Mouse (Mus musculus) layer of hippocampus, adult 2 months (tissue): ENCODE results near the gene Gm28374. TPM values are rescaled to one million over a fixed set of nuclear protein-coding genes. Genes with fewer than 3 reads are reported as not detected.

ENCODE experiments used
- DNase-seq, 2 experiments: peaks; one replicate each; pipeline ENCODE4 v3.0.0; 2022; ENCODE audit warnings: low spot score in 2 of 2
- H3K27ac ChIP-seq: fragments of 200-600 bp; 2 replicates; pipeline ENCODE4 v1.8.1; 2022
- H3K4me3 ChIP-seq: fragments of 200-600 bp; 2 replicates; pipeline ENCODE4 v1.8.1; 2022; ENCODE audit warnings: mild to moderate bottlenecking
- CTCF ChIP-seq: fragments of 200-600 bp; conservative IDR thresholded peaks from 2 replicates; pipeline ENCODE4 v1.8.1; 2022; ENCODE audit warnings: antibody characterized with exemption, mild to moderate bottlenecking, moderate library complexity
- total RNA-seq, 2 experiments: library from RNA; stranded (reverse); gene quantifications; 2 replicates each; pipeline ENCODE4 v1.2.3; 2021

The Gm28374 gene
- total RNA-seq, 2 experiments from 2014 or later = not detected

GRCm38 (mm10) chr19:6076564-6077393 lies 5.3 kb downstream of the Gm28374 start, which contains the start of gene Vps51:
TSS of gene Vps51 (minus strand) at chr19:6077231.
- peak; percentile 86 to 89 for DNase-seq
- TF ChIP-seq CTCF = no peak
- peak within 1 kb of the TSS; percentile 95 for H3K27ac ChIP-seq
- peak within 1 kb of the TSS; percentile 72 for H3K4me3 ChIP-seq

GRCm38 (mm10) chr19:6073889-6074288 lies 8.2 kb downstream of the Gm28374 start:
- Histone ChIP-seq H3K27ac (0 out of 2 replicates have a peak overlapping the region, but pooled peaks have one; percentile 14), H3K4me3 (no peak overlapping the region)
- DNase-seq = no peak
- TF ChIP-seq CTCF = no peak

- Histone ChIP-seq H3K27ac (no peak overlapping the region), H3K4me3 (no peak overlapping the region)
- TF ChIP-seq CTCF = no peak
- no peak for DNase-seq
Observed at GRCm38 (mm10) chr19:6071261-6071660, 10.8 kb downstream of the Gm28374 start.

GRCm38 (mm10) chr19:6070571-6071250 lies 11.3 kb downstream of the Gm28374 start:
- no peak for TF ChIP-seq CTCF
- Histone ChIP-seq H3K4me3 (no peak overlapping the region), H3K27ac (no peak overlapping the region)
- no peak for DNase-seq

GRCm38 (mm10) chr19:6069851-6070250 lies 12.2 kb downstream of the Gm28374 start:
- no peak for DNase-seq
- H3K4me3 ChIP-seq = no peak overlapping the region
- H3K27ac ChIP-seq = no peak overlapping the region
- no peak for TF ChIP-seq CTCF

GRCm38 (mm10) chr19:6068951-6069350 lies 13.1 kb downstream of the Gm28374 start:
- Histone ChIP-seq H3K4me3 (no peak overlapping the region), H3K27ac (no peak overlapping the region)
- DNase-seq = no peak
- TF ChIP-seq CTCF = peak; percentile 30; the same call in 1 of the 2 replicates

- DNase-seq = peak; percentile 86 to 88
- Histone ChIP-seq H3K27ac (peak within 1 kb of the TSS; percentile 87), H3K4me3 (peak within 1 kb of the TSS; percentile 57)
- peak; percentile 35 for TF ChIP-seq CTCF
Observed at GRCm38 (mm10) chr19:6067724-6068415, 14.2 kb downstream of the Gm28374 start, which contains the start of gene Tm7sf2. TSS of gene Tm7sf2 (minus strand) at chr19:6068373.

GRCm38 (mm10) chr19:6067011-6067723 lies 14.9 kb downstream of the Gm28374 start:
- peak; percentile 97 for TF ChIP-seq CTCF
- Histone ChIP-seq H3K27ac (peak overlapping the region; percentile 87), H3K4me3 (peak overlapping the region; percentile 57)
- peak; percentile 66 to 80 for DNase-seq

- peak overlapping the region; percentile 57 for H3K4me3 ChIP-seq
- peak overlapping the region; percentile 87 for H3K27ac ChIP-seq
- TF ChIP-seq CTCF = no peak
- no peak for DNase-seq
Observed at GRCm38 (mm10) chr19:6066571-6066970, 15.5 kb downstream of the Gm28374 start.

- DNase-seq = no peak
- Histone ChIP-seq H3K27ac (no peak overlapping the region), H3K4me3 (peak overlapping the region; percentile 85; the same call in 1 of the 2 replicates)
- no peak for TF ChIP-seq CTCF
Observed at GRCm38 (mm10) chr19:6063081-6063480, 19.0 kb downstream of the Gm28374 start.

GRCm38 (mm10) chr19:6062418-6062817 lies 19.6 kb downstream of the Gm28374 start:
- no peak for DNase-seq
- no peak for TF ChIP-seq CTCF
- peak overlapping the region; percentile 96 for H3K27ac ChIP-seq
- H3K4me3 ChIP-seq = peak overlapping the region; percentile 85

- TF ChIP-seq CTCF = no peak
- DNase-seq = no peak
- Histone ChIP-seq H3K27ac (peak overlapping the region; percentile 96), H3K4me3 (peak overlapping the region; percentile 85)
Observed at GRCm38 (mm10) chr19:6061641-6062302, 20.3 kb downstream of the Gm28374 start.
